Mouse (Mus musculus) limb, embryonic 13.5 days (tissue): Measurements from ENCODE around the gene Inca1. TPM values are rescaled to one million over a fixed set of nuclear protein-coding genes. Genes with fewer than 3 reads are reported as not detected.
A peak's percentile ranks its signal among the peaks of the same experiment; 100 is the strongest.

Source experiments
- ATAC-seq: fragments of 200-750 bp; cut with Nextera tagmentation; 2 replicates; pipeline ENCODE4 v1.8.0; 2017; ENCODE audit warnings: low read depth, moderate number of reproducible peaks, moderate TSS enrichment; ENCODE audit not compliant: low FRiP score
- H3K27ac ChIP-seq: fragments of 300-500 bp; sonication (generic); 2 replicates; pipeline ENCODE4 v1.5.1; 2015; ENCODE audit warnings: inconsistent platforms, mild to moderate bottlenecking, moderate library complexity
- H3K27me3 ChIP-seq: fragments of 300-500 bp; sonication (generic); 2 replicates; pipeline ENCODE4 v1.6.1; 2015; ENCODE audit warnings: mild to moderate bottlenecking, inconsistent platforms
- H3K36me3 ChIP-seq: fragments of 300-500 bp; sonication (generic); 2 replicates; pipeline ENCODE4 v1.6.1; 2015; ENCODE audit warnings: inconsistent platforms, mild to moderate bottlenecking, moderate library complexity
- H3K4me1 ChIP-seq: fragments of 300-500 bp; sonication (generic); 2 replicates; pipeline ENCODE4 v1.6.1; 2015; ENCODE audit warnings: inconsistent platforms
- H3K4me2 ChIP-seq: fragments of 300-500 bp; sonication (generic); replicated peaks from 2 replicates; pipeline ENCODE4 v1.6.1; 2015; ENCODE audit warnings: inconsistent platforms, mild to moderate bottlenecking, moderate library complexity
- H3K4me3 ChIP-seq: fragments of 300-500 bp; sonication (generic); 2 replicates; pipeline ENCODE4 v1.5.1; 2015; ENCODE audit warnings: moderate library complexity, mild to moderate bottlenecking, inconsistent platforms
- H3K9ac ChIP-seq: fragments of 300-500 bp; sonication (generic); 2 replicates; pipeline ENCODE4 v1.6.1; 2015; ENCODE audit warnings: mild to moderate bottlenecking, inconsistent platforms
- H3K9me3 ChIP-seq: fragments of 300-500 bp; sonication (generic); 2 replicates; pipeline ENCODE4 v1.6.1; 2016; ENCODE audit warnings: inconsistent platforms
- WGBS: fragments of 180-500 bp; shearing (Covaris S2); methylation state at CpG from one replicate; pipeline ENCODE4 v1.1.7; 2015; 5-methylcytosine and 5-hydroxymethylcytosine counted together
- polyA plus RNA-seq: library from polyadenylated mRNA; unstranded; fragments of >200 nt; fragmentation: Nextera tagmentation; extraction: Ambion mirVana; gene quantifications from 2 replicates; pipeline ENCODE4 v1.2.1, GENCODE M21; 2015

The Inca1 gene
- polyA plus RNA-seq, 1 experiment from 2014 or later: 1.8 TPM

- no peak for ATAC-seq
- H3K27ac ChIP-seq: no peak overlapping the region
- H3K9me3 ChIP-seq: no peaks in the 10 kb centered on the region
- no peaks in the 10 kb centered on the region for H3K27me3 ChIP-seq
- no peak overlapping the region; the same call in 1 of the 2 replicates for H3K9ac ChIP-seq
- peaks cover 28% of the 10 kb centered on the region for H3K4me1 ChIP-seq
- peaks cover 64% of the 10 kb centered on the region for H3K36me3 ChIP-seq
- no peak overlapping the region for H3K4me3 ChIP-seq
- peak overlapping the region; percentile 86; the same call in 1 of the 2 replicates for H3K4me2 ChIP-seq
- WGBS: 89% methylated on average over 8 of the region's 8 CpGs
Observed at GRCm38 (mm10) chr11:70666687-70667086, 33.3 kb downstream of the Inca1 start.

- H3K27ac ChIP-seq: no peak overlapping the region
- no peak overlapping the region for H3K4me3 ChIP-seq
- H3K4me2 ChIP-seq: no peak overlapping the region
- ATAC-seq: no peak
- peaks cover 13% of the 10 kb centered on the region for H3K4me1 ChIP-seq
- peaks cover 68% of the 10 kb centered on the region for H3K36me3 ChIP-seq
- H3K9me3 ChIP-seq: no peaks in the 10 kb centered on the region
- WGBS: 94% methylated on average over 9 of the region's 9 CpGs
- H3K27me3 ChIP-seq: no peaks in the 10 kb centered on the region
- no peak overlapping the region for H3K9ac ChIP-seq
Observed at GRCm38 (mm10) chr11:70664741-70665140, 35.2 kb downstream of the Inca1 start.

GRCm38 (mm10) chr11:70663957-70664356 is 36.0 kb downstream of the Inca1 start:
- peaks cover 14% of the 10 kb centered on the region for H3K4me1 ChIP-seq
- H3K27me3 ChIP-seq: no peaks in the 10 kb centered on the region
- no peak overlapping the region for H3K27ac ChIP-seq
- ATAC-seq: no peak
- no peak overlapping the region for H3K9ac ChIP-seq
- H3K36me3 ChIP-seq: peaks cover 68% of the 10 kb centered on the region
- H3K9me3 ChIP-seq: no peaks in the 10 kb centered on the region
- H3K4me2 ChIP-seq: no peak overlapping the region
- 91% methylated on average over 6 of the region's 6 CpGs for WGBS
- H3K4me3 ChIP-seq: no peak overlapping the region

GRCm38 (mm10) chr11:70663101-70663500 is 36.9 kb downstream of the Inca1 start:
- Histone ChIP-seq H3K36me3 (peaks cover 68% of the 10 kb centered on the region), H3K4me1 (peaks cover 23% of the 10 kb centered on the region), H3K27me3 (no peaks in the 10 kb centered on the region), H3K9me3 (no peaks in the 10 kb centered on the region), H3K4me3 (no peak overlapping the region), H3K4me2 (no peak overlapping the region), H3K9ac (no peak overlapping the region), H3K27ac (no peak overlapping the region)
- 94% methylated on average over 8 of the region's 8 CpGs for WGBS
- ATAC-seq: no peak

GRCm38 (mm10) chr11:70660571-70660970 is 39.4 kb downstream of the Inca1 start:
- no peak overlapping the region for H3K4me2 ChIP-seq
- no peak overlapping the region for H3K27ac ChIP-seq
- no peak for ATAC-seq
- H3K36me3 ChIP-seq: peaks cover 52% of the 10 kb centered on the region
- no peaks in the 10 kb centered on the region for H3K27me3 ChIP-seq
- H3K9ac ChIP-seq: no peak overlapping the region
- no peak overlapping the region for H3K4me3 ChIP-seq
- H3K9me3 ChIP-seq: no peaks in the 10 kb centered on the region
- peaks cover 34% of the 10 kb centered on the region for H3K4me1 ChIP-seq
- 91% methylated on average over 8 of the region's 8 CpGs for WGBS

- ATAC-seq: no peak
- Histone ChIP-seq H3K9me3 (no peaks in the 10 kb centered on the region), H3K4me3 (no peak overlapping the region), H3K4me2 (peak overlapping the region; percentile 97; the same call in 1 of the 2 replicates), H3K36me3 (peaks cover 36% of the 10 kb centered on the region), H3K27me3 (no peaks in the 10 kb centered on the region), H3K27ac (no peak overlapping the region), H3K4me1 (peaks cover 34% of the 10 kb centered on the region), H3K9ac (peak overlapping the region; percentile 43; the same call in 1 of the 2 replicates)
- 63% methylated on average over 8 of the region's 8 CpGs for WGBS
Observed at GRCm38 (mm10) chr11:70658942-70659341, 41.0 kb downstream of the Inca1 start.

- Histone ChIP-seq H3K4me1 (peaks cover 34% of the 10 kb centered on the region), H3K36me3 (peaks cover 32% of the 10 kb centered on the region), H3K27me3 (no peaks in the 10 kb centered on the region), H3K27ac (no peak overlapping the region), H3K4me2 (peak overlapping the region; percentile 97; the same call in 1 of the 2 replicates), H3K9ac (peak overlapping the region; percentile 53), H3K4me3 (0 out of 2 replicates have a peak overlapping the region, but pooled peaks have one; percentile 2), H3K9me3 (no peaks in the 10 kb centered on the region)
- no peak for ATAC-seq
- 69% methylated on average over 5 of the region's 5 CpGs for WGBS
Observed at GRCm38 (mm10) chr11:70658521-70658920, 41.4 kb downstream of the Inca1 start.

GRCm38 (mm10) chr11:70657991-70658390 is 42.0 kb downstream of the Inca1 start:
- no peaks in the 10 kb centered on the region for H3K27me3 ChIP-seq
- H3K27ac ChIP-seq: peak overlapping the region; percentile 98; the same call in 1 of the 2 replicates
- peaks cover 28% of the 10 kb centered on the region for H3K36me3 ChIP-seq
- 61% methylated on average over 9 of the region's 9 CpGs for WGBS
- peaks cover 35% of the 10 kb centered on the region for H3K4me1 ChIP-seq
- 0 out of 2 replicates have a peak overlapping the region, but pooled peaks have one; percentile 2 for H3K4me3 ChIP-seq
- peak overlapping the region; percentile 53 for H3K9ac ChIP-seq
- peak overlapping the region; percentile 97 for H3K4me2 ChIP-seq
- no peak for ATAC-seq
- no peaks in the 10 kb centered on the region for H3K9me3 ChIP-seq

- H3K4me2 ChIP-seq: peak overlapping the region; percentile 97
- peak overlapping the region; percentile 100; the same call in 1 of the 2 replicates for H3K4me3 ChIP-seq
- H3K36me3 ChIP-seq: peaks cover 28% of the 10 kb centered on the region
- ATAC-seq: no peak
- peak overlapping the region; percentile 53; the same call in 1 of the 2 replicates for H3K9ac ChIP-seq
- peaks cover 39% of the 10 kb centered on the region for H3K4me1 ChIP-seq
- no peaks in the 10 kb centered on the region for H3K27me3 ChIP-seq
- 41% methylated on average over 6 of the region's 6 CpGs for WGBS
- H3K27ac ChIP-seq: peak overlapping the region; percentile 98
- no peaks in the 10 kb centered on the region for H3K9me3 ChIP-seq
Observed at GRCm38 (mm10) chr11:70657573-70657972, 42.4 kb downstream of the Inca1 start.

- Histone ChIP-seq H3K4me1 (peaks cover 45% of the 10 kb centered on the region), H3K36me3 (peaks cover 28% of the 10 kb centered on the region), H3K27me3 (no peaks in the 10 kb centered on the region), H3K9me3 (no peaks in the 10 kb centered on the region), H3K27ac (peak within 1 kb of the TSS; percentile 98), H3K9ac (peak within 1 kb of the TSS; percentile 99), H3K4me3 (peak within 1 kb of the TSS; percentile 100), H3K4me2 (peak within 1 kb of the TSS; percentile 97)
- no peak for ATAC-seq
- 4% methylated on average over 3 of the region's 3 CpGs for WGBS
Observed at GRCm38 (mm10) chr11:70656964-70657363, 43.0 kb downstream of the Inca1 start, which contains the start of gene Eno3. Gene Eno3, plus strand, starts transcription at chr11:70657202.

GRCm38 (mm10) chr11:70656456-70656927 is 43.5 kb downstream of the Inca1 start:
- no peaks in the 10 kb centered on the region for H3K9me3 ChIP-seq
- H3K27me3 ChIP-seq: no peaks in the 10 kb centered on the region
- ATAC-seq: peak; percentile 48
- peak overlapping the region; percentile 98 for H3K27ac ChIP-seq
- peak overlapping the region; percentile 100 for H3K4me3 ChIP-seq
- 4% methylated on average over 16 of the region's 16 CpGs for WGBS
- peak overlapping the region; percentile 97 for H3K4me2 ChIP-seq
- peak overlapping the region; percentile 99 for H3K9ac ChIP-seq
- peaks cover 28% of the 10 kb centered on the region for H3K36me3 ChIP-seq
- peaks cover 49% of the 10 kb centered on the region for H3K4me1 ChIP-seq

GRCm38 (mm10) chr11:70655571-70656455 is 44.1 kb downstream of the Inca1 start:
- H3K9ac ChIP-seq: peak overlapping the region; percentile 99
- peak overlapping the region; percentile 100 for H3K4me3 ChIP-seq
- peaks cover 28% of the 10 kb centered on the region for H3K36me3 ChIP-seq
- H3K27ac ChIP-seq: peak overlapping the region; percentile 98
- no peaks in the 10 kb centered on the region for H3K27me3 ChIP-seq
- H3K9me3 ChIP-seq: no peaks in the 10 kb centered on the region
- ATAC-seq: 0 out of 2 replicates have a peak, but pooled peaks have one; percentile 11
- peak overlapping the region; percentile 97 for H3K4me2 ChIP-seq
- H3K4me1 ChIP-seq: peaks cover 56% of the 10 kb centered on the region
- under 1% methylated on average over 61 of the region's 61 CpGs for WGBS
